Mouse (Mus musculus) intestine, embryonic 14.5 days (tissue): ENCODE data around the gene Gm29609. TPM values are rescaled to one million over a fixed set of nuclear protein-coding genes. Genes with fewer than 3 reads are reported as not detected.
A peak's percentile ranks its signal among the peaks of the same experiment; 100 is the strongest.

Experiments used
- ATAC-seq: fragments of 200-750 bp; cut with Nextera tagmentation; replicated peaks from 2 replicates; pipeline ENCODE4 v1.8.0; 2017; ENCODE audit warnings: low read depth, moderate number of reproducible peaks, moderate TSS enrichment, moderate library complexity; ENCODE audit not compliant: low FRiP score, low TSS enrichment
- DNase-seq: peaks from one replicate; pipeline ENCODE4 v3.0.0-alpha.2; 2018; ENCODE audit warnings: low spot score
- H3K27ac ChIP-seq: fragments of 300-500 bp; sonication (generic); 2 replicates; pipeline ENCODE4 v1.5.1; 2014; ENCODE audit warnings: low read depth, mild to moderate bottlenecking, control low read depth
- H3K27me3 ChIP-seq: fragments of 300-500 bp; sonication (generic); replicated peaks from 2 replicates; pipeline ENCODE4 v1.6.1; 2014; ENCODE audit warnings: low read length, control low read depth; ENCODE audit not compliant: control insufficient read depth, insufficient read depth
- H3K36me3 ChIP-seq: fragments of 300-500 bp; sonication (generic); 2 replicates; pipeline ENCODE4 v1.6.1; 2014; ENCODE audit warnings: low read length, control low read depth; ENCODE audit not compliant: control insufficient read depth, insufficient read depth
- H3K4me1 ChIP-seq: fragments of 300-500 bp; sonication (generic); replicated peaks from 2 replicates; pipeline ENCODE4 v1.6.1; 2014; ENCODE audit warnings: low read length, control low read depth, mixed read lengths; ENCODE audit not compliant: control insufficient read depth, insufficient read depth
- H3K4me2 ChIP-seq: fragments of 300-500 bp; sonication (generic); 2 replicates; pipeline ENCODE4 v1.6.1; 2014; ENCODE audit warnings: low read length
- H3K4me3 ChIP-seq: fragments of 300-500 bp; sonication (generic); 2 replicates; pipeline ENCODE4 v1.5.1; 2014; ENCODE audit warnings: low read depth, low read length, control low read depth, mixed read lengths
- H3K9ac ChIP-seq: fragments of 300-500 bp; sonication (generic); 2 replicates; pipeline ENCODE4 v1.6.1; 2014; ENCODE audit warnings: mild to moderate bottlenecking, low read length
- H3K9me3 ChIP-seq: fragments of 300-500 bp; sonication (generic); 2 replicates; pipeline ENCODE4 v1.6.1; 2016; ENCODE audit warnings: low read length, control low read depth; ENCODE audit not compliant: control insufficient read depth
- WGBS: fragments of 180-500 bp; shearing (Covaris S2); extraction: QIAGEN DNeasy Blood & Tissue Kit; methylation state at CpG from one replicate; pipeline ENCODE4 v1.1.7; 2014; 5-methylcytosine and 5-hydroxymethylcytosine counted together
- polyA plus RNA-seq: library from polyadenylated mRNA; unstranded; fragments of >200 nt; fragmentation: Nextera tagmentation; extraction: Ambion mirVana; gene quantifications from 2 replicates; pipeline ENCODE4 v1.2.1, GENCODE M21; 2014

Gm29609 gene
- polyA plus RNA-seq, 1 experiment from 2014 or later: 1.3 TPM

- DNase-seq (no peak), ATAC-seq (no peak)
- 0 out of 2 replicates have a peak, but pooled peaks cover 9% of the 10 kb centered on the region for H3K27me3 ChIP-seq
- no peak overlapping the region for H3K4me3 ChIP-seq
- H3K36me3 ChIP-seq: no peaks in the 10 kb centered on the region
- no peaks in the 10 kb centered on the region for H3K4me1 ChIP-seq
- H3K9me3 ChIP-seq: no peaks in the 10 kb centered on the region
- WGBS: 21% methylated on average over 10 of the region's 10 CpGs
- no peak overlapping the region for H3K4me2 ChIP-seq
- no peak overlapping the region for H3K27ac ChIP-seq
- H3K9ac ChIP-seq: no peak overlapping the region
Observed at GRCm38 (mm10) chr5:31116912-31117311, 62.8 kb downstream of the Gm29609 start.

DNA sequence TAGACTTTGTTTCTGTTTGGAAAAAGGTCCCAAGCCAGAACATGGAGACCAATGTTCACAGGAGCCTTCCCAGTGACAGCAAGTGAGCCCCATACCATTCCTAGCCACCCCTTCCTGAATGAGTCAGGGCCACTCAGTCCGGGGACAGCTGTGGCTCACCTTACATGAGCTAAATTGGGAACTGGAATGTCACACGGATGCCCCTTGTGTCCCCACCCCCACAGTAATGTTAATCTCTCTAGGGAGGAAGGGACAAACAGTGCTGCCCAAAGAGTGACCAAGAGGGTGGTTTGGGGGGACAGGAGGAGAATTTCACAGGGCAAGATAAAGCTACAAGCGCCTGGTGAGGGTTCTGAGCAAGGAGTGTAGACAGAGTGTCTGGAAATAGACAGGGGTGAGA lies 63.4 kb downstream of the Gm29609 start, which contains the start of gene Trim54:
Gene Trim54, plus strand, starts transcription at position 359 of the 400 bp plus-strand sequence.
- Histone ChIP-seq H3K9ac (no peak within 1 kb of the TSS), H3K4me1 (no peaks in the 10 kb centered on the region), H3K4me3 (no peak within 1 kb of the TSS), H3K9me3 (no peaks in the 10 kb centered on the region), H3K27me3 (0 out of 2 replicates have a peak, but pooled peaks cover 9% of the 10 kb centered on the region), H3K4me2 (no peak within 1 kb of the TSS), H3K27ac (no peak within 1 kb of the TSS), H3K36me3 (no peaks in the 10 kb centered on the region)
- WGBS: 32% methylated on average over 3 of the region's 3 CpGs
- no peak for ATAC-seq
- no peak for DNase-seq

GRCm38 (mm10) chr5:31110781-31111180 lies 68.9 kb downstream of the Gm29609 start:
- WGBS: 32% methylated on average over 7 of the region's 7 CpGs
- H3K9me3 ChIP-seq: no peaks in the 10 kb centered on the region
- no peak overlapping the region for H3K9ac ChIP-seq
- no peak for ATAC-seq
- H3K27ac ChIP-seq: no peak overlapping the region
- no peaks in the 10 kb centered on the region for H3K4me1 ChIP-seq
- DNase-seq: no peak
- no peaks in the 10 kb centered on the region for H3K36me3 ChIP-seq
- no peak overlapping the region for H3K4me3 ChIP-seq
- H3K27me3 ChIP-seq: 0 out of 2 replicates have a peak, but pooled peaks cover under 1% of the 10 kb centered on the region
- no peak overlapping the region for H3K4me2 ChIP-seq

GRCm38 (mm10) chr5:31108000-31108490 lies 71.7 kb downstream of the Gm29609 start, which contains the start of gene Slc30a3:
Gene Slc30a3 (minus strand): TSS chr5:31108237.
- Histone ChIP-seq H3K4me1 (no peaks in the 10 kb centered on the region), H3K9ac (no peak within 1 kb of the TSS), H3K27me3 (0 out of 2 replicates have a peak, but pooled peaks cover 5% of the 10 kb centered on the region), H3K4me3 (no peak within 1 kb of the TSS), H3K4me2 (no peak within 1 kb of the TSS), H3K36me3 (no peaks in the 10 kb centered on the region), H3K9me3 (no peaks in the 10 kb centered on the region), H3K27ac (no peak within 1 kb of the TSS)
- ATAC-seq (no peak), DNase-seq (no peak)
- 93% methylated on average over 18 of the region's 18 CpGs for WGBS

- no peak within 1 kb of the TSS for H3K9ac ChIP-seq
- no peaks in the 10 kb centered on the region for H3K4me1 ChIP-seq
- no peaks in the 10 kb centered on the region for H3K9me3 ChIP-seq
- no peak within 1 kb of the TSS for H3K27ac ChIP-seq
- WGBS: 85% methylated on average over 9 of the region's 9 CpGs
- H3K4me3 ChIP-seq: no peak within 1 kb of the TSS
- no peaks in the 10 kb centered on the region for H3K36me3 ChIP-seq
- H3K4me2 ChIP-seq: no peak within 1 kb of the TSS
- ATAC-seq (no peak), DNase-seq (no peak)
- H3K27me3 ChIP-seq: 0 out of 2 replicates have a peak, but pooled peaks cover 5% of the 10 kb centered on the region
Observed at GRCm38 (mm10) chr5:31105814-31106335, 73.8 kb downstream of the Gm29609 start, which contains the start of gene Dnajc5g. Gene Dnajc5g (plus strand): TSS chr5:31106285.

DNA sequence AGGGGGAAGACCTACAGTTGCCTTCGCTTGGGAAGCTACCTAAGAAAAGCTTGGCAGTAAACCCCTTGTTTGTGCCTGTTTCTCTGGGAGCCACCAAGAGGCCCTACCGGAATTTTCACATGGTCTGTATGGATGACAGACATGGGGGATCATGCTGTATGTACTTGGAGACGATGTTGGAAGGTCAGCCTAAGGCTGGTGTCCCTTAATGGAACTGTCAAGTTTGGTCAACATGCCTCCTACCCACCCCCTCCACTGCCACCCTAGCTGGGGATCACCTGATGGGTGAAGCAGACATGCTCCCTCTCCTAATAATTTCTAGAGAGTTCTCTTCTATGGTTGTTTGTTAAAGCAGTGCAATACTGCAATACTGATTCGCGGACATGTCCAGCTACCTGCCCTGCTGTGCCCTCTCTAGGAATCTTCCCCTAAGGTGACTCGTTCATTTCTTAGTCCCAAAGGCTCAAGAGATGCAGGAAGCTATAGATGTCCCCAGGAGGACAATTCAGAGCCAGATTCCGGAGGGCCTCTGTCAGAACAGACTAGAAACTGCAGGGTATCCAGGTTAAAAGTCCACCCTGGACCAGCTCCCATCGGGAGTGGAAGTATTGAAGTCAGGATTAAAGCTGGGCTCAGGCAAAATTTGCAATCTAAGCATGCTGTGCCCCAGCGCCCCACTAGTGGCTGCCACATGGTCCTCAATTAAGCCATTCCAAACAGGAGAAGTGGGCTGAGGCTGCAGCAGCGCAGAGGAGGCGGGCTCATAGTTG lies 83.8 kb downstream of the Gm29609 start:
- no peak for DNase-seq
- H3K36me3 ChIP-seq: no peaks in the 10 kb centered on the region
- peak overlapping the region; percentile 44 for H3K4me2 ChIP-seq
- no peak for ATAC-seq
- H3K4me1 ChIP-seq: peaks cover 16% of the 10 kb centered on the region; the same call in 1 of the 2 replicates
- peaks cover 85% of the 10 kb centered on the region for H3K27me3 ChIP-seq
- peak overlapping the region; percentile 27; the same call in 1 of the 2 replicates for H3K4me3 ChIP-seq
- no peak overlapping the region for H3K9ac ChIP-seq
- H3K27ac ChIP-seq: no peak overlapping the region
- H3K9me3 ChIP-seq: no peaks in the 10 kb centered on the region
- WGBS: 31% methylated on average over 11 of the region's 11 CpGs

GRCm38 (mm10) chr5:31094799-31095691 lies 84.7 kb downstream of the Gm29609 start:
- WGBS: under 1% methylated on average over 59 of the region's 59 CpGs
- Histone ChIP-seq H3K4me3 (peak overlapping the region; percentile 27), H3K4me1 (peaks cover 16% of the 10 kb centered on the region; the same call in 1 of the 2 replicates), H3K4me2 (peak overlapping the region; percentile 44), H3K36me3 (no peaks in the 10 kb centered on the region), H3K9me3 (no peaks in the 10 kb centered on the region), H3K27ac (no peak overlapping the region), H3K9ac (no peak overlapping the region), H3K27me3 (peaks cover 93% of the 10 kb centered on the region)
- ATAC-seq (no peak; the same call in 1 of the 2 replicates), DNase-seq (peak; percentile 67)
